Mouse (Mus musculus): Measurements from ENCODE around the gene Hoxb2. TPM values are rescaled to one million over a fixed set of nuclear protein-coding genes. Genes with fewer than 3 reads are reported as not detected.
A peak's percentile ranks its signal among the peaks of the same experiment; 100 is the strongest.

Gene Hoxb2
- polyA plus RNA-seq, 1 experiment from 2014 or later, result 36.1 TPM

- peak overlapping the region; percentile 64 for H3K9ac ChIP-seq (replicated peaks; ENCODE audit: low read length)
- no peaks in the 10 kb centered on the region for H3K27me3 ChIP-seq (ENCODE audit: insufficient read depth, low read length)
- H3K4me2 ChIP-seq (replicated peaks; ENCODE audit: low read depth, low read length), result peak overlapping the region; percentile 50
- H3K36me3 ChIP-seq (ENCODE audit: insufficient read depth, low read length), result peaks cover 28% of the 10 kb centered on the region
- H3K9me3 ChIP-seq (ENCODE audit: low read length), result no peaks in the 10 kb centered on the region
- H3K4me1 ChIP-seq (ENCODE audit: insufficient read depth, low read length), result peaks cover 82% of the 10 kb centered on the region
- no peak for ATAC-seq (ENCODE audit: low FRiP score, low TSS enrichment)
- H3K4me3 ChIP-seq (ENCODE audit: low read length), result no peak overlapping the region
- H3K27ac ChIP-seq (ENCODE audit: low read length), result peak overlapping the region; percentile 99
- WGBS, result 9% methylated on average over 4 of the region's 4 CpGs
These were observed 2.6 kb upstream of the Hoxb2 start for GRCm38 (mm10) chr11:96347717-96348116.

GRCm38 (mm10) chr11:96348141-96348928, 2.0 kb upstream of the Hoxb2 start:
- no peaks in the 10 kb centered on the region for H3K27me3 ChIP-seq (ENCODE audit: insufficient read depth, low read length)
- H3K4me3 ChIP-seq (ENCODE audit: low read length), result peak overlapping the region; percentile 14
- peaks cover 76% of the 10 kb centered on the region for H3K4me1 ChIP-seq (ENCODE audit: insufficient read depth, low read length)
- peak overlapping the region; percentile 50 for H3K4me2 ChIP-seq (replicated peaks; ENCODE audit: low read depth, low read length)
- no peaks in the 10 kb centered on the region for H3K9me3 ChIP-seq (ENCODE audit: low read length)
- H3K36me3 ChIP-seq (ENCODE audit: insufficient read depth, low read length), result peaks cover 30% of the 10 kb centered on the region
- 0 out of 2 replicates have a peak, but pooled peaks have one; percentile 10 for ATAC-seq (ENCODE audit: low FRiP score, low TSS enrichment)
- peak overlapping the region; percentile 99 for H3K27ac ChIP-seq (ENCODE audit: low read length)
- WGBS, result 13% methylated on average over 21 of the region's 21 CpGs
- peak overlapping the region; percentile 64 for H3K9ac ChIP-seq (replicated peaks; ENCODE audit: low read length)

- peak overlapping the region; percentile 31 for H3K4me3 ChIP-seq (ENCODE audit: low read length)
- H3K4me1 ChIP-seq (ENCODE audit: insufficient read depth, low read length), result peaks cover 70% of the 10 kb centered on the region
- H3K9me3 ChIP-seq (ENCODE audit: low read length), result no peaks in the 10 kb centered on the region
- H3K27ac ChIP-seq (ENCODE audit: low read length), result peak overlapping the region; percentile 99
- peaks cover 27% of the 10 kb centered on the region for H3K36me3 ChIP-seq (ENCODE audit: insufficient read depth, low read length)
- H3K4me2 ChIP-seq (replicated peaks; ENCODE audit: low read depth, low read length), result peak overlapping the region; percentile 50
- ATAC-seq (ENCODE audit: low FRiP score, low TSS enrichment), result no peak
- H3K27me3 ChIP-seq (ENCODE audit: insufficient read depth, low read length), result no peaks in the 10 kb centered on the region
- peak overlapping the region; percentile 64 for H3K9ac ChIP-seq (replicated peaks; ENCODE audit: low read length)
- WGBS, result 9% methylated on average over 3 of the region's 3 CpGs
These were observed 1.3 kb upstream of the Hoxb2 start for GRCm38 (mm10) chr11:96348988-96349387.

- ATAC-seq (ENCODE audit: low FRiP score, low TSS enrichment), result no peak
- WGBS, result 3% methylated on average over 14 of the region's 14 CpGs
These were observed 609 bp upstream of the Hoxb2 start for GRCm38 (mm10) chr11:96349491-96350340.

GRCm38 (mm10) chr11:96350791-96351190, 466 bp downstream of the Hoxb2 start:
- H3K4me3 ChIP-seq (ENCODE audit: low read length), result peak overlapping the region; percentile 73; the same call in 1 of the 2 replicates

More at GRCm38 (mm10) chr11:96349491-96350340, 609 bp upstream of the Hoxb2 start:
- Histone ChIP-seq H3K4me3 (ENCODE audit: low read length) (peak overlapping the region; percentile 31), H3K4me2 (replicated peaks; ENCODE audit: low read depth, low read length) (peak overlapping the region; percentile 50), H3K9ac (replicated peaks; ENCODE audit: low read length) (peak overlapping the region; percentile 64), H3K36me3 (ENCODE audit: insufficient read depth, low read length) (peaks cover 20% of the 10 kb centered on the region), H3K27me3 (ENCODE audit: insufficient read depth, low read length) (no peaks in the 10 kb centered on the region), H3K27ac (ENCODE audit: low read length) (peak overlapping the region; percentile 99), H3K4me1 (ENCODE audit: insufficient read depth, low read length) (peaks cover 64% of the 10 kb centered on the region), H3K9me3 (ENCODE audit: low read length) (no peaks in the 10 kb centered on the region)

GRCm38 (mm10) chr11:96351312-96351711, 987 bp downstream of the Hoxb2 start:
- Histone ChIP-seq H3K36me3 (ENCODE audit: insufficient read depth, low read length) (peaks cover 10% of the 10 kb centered on the region), H3K9me3 (ENCODE audit: low read length) (no peaks in the 10 kb centered on the region), H3K4me3 (ENCODE audit: low read length) (peak overlapping the region; percentile 73), H3K27ac (ENCODE audit: low read length) (peak overlapping the region; percentile 99), H3K27me3 (ENCODE audit: insufficient read depth, low read length) (no peaks in the 10 kb centered on the region), H3K4me1 (ENCODE audit: insufficient read depth, low read length) (peaks cover 57% of the 10 kb centered on the region), H3K9ac (replicated peaks; ENCODE audit: low read length) (peak overlapping the region; percentile 99), H3K4me2 (replicated peaks; ENCODE audit: low read depth, low read length) (peak overlapping the region; percentile 80)
- WGBS, result 5% methylated on average over 11 of the region's 11 CpGs
- no peak for ATAC-seq (ENCODE audit: low FRiP score, low TSS enrichment)

More at GRCm38 (mm10) chr11:96350791-96351190, 466 bp downstream of the Hoxb2 start:
- no peaks in the 10 kb centered on the region for H3K27me3 ChIP-seq (ENCODE audit: insufficient read depth, low read length)
- no peak for ATAC-seq (ENCODE audit: low FRiP score, low TSS enrichment)
- peaks cover 58% of the 10 kb centered on the region for H3K4me1 ChIP-seq (ENCODE audit: insufficient read depth, low read length)
- peak overlapping the region; percentile 80 for H3K4me2 ChIP-seq (replicated peaks; ENCODE audit: low read depth, low read length)
- peak overlapping the region; percentile 99 for H3K9ac ChIP-seq (replicated peaks; ENCODE audit: low read length)
- H3K36me3 ChIP-seq (ENCODE audit: insufficient read depth, low read length), result peaks cover 16% of the 10 kb centered on the region
- H3K9me3 ChIP-seq (ENCODE audit: low read length), result no peaks in the 10 kb centered on the region
- WGBS, result 28% methylated on average over 2 of the region's 2 CpGs
- H3K27ac ChIP-seq (ENCODE audit: low read length), result peak overlapping the region; percentile 99

- peaks cover 52% of the 10 kb centered on the region for H3K4me1 ChIP-seq (ENCODE audit: insufficient read depth, low read length)
These were observed 1.5 kb downstream of the Hoxb2 start for GRCm38 (mm10) chr11:96351831-96352230.

DNA sequence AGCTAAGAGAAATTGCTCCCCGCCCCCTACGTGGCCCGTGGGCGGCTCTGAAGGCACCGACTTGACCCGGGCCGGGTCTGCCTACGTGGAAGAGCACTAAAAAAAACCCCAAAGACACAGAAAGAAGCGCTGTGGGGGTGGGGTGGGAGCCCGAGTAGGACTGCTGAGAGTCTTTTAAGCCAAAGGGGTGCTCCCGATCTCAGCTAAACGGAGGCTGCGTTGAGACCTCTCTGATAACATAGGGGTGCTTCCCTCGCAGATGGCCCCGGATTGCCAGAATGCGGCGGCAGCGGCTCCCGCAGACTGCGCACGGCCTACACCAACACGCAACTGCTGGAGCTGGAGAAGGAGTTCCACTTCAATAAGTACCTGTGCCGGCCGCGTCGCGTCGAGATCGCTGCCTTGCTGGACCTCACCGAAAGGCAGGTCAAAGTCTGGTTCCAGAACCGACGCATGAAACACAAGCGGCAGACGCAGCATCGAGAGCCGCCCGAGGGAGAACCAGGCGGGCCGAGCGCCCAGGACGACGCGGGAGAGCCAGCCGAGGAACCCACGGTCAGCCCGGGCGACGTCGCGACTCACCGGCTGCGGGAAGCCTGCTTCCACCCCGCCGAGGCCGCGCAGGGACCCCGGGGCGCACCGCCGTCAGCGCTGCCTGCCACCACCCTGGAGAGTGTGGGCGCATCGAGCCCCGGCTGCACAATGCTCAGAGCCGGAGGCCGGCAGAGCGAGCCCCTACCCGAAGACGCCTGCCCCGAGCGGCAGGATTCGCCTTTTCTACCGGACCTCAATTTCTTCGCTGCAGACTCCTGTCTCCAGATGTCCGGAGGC, 2.6 kb downstream of the Hoxb2 start:
- Histone ChIP-seq H3K4me1 (ENCODE audit: insufficient read depth, low read length) (peaks cover 45% of the 10 kb centered on the region), H3K36me3 (ENCODE audit: insufficient read depth, low read length) (0 out of 2 replicates have a peak, but pooled peaks cover 5% of the 10 kb centered on the region), H3K9me3 (ENCODE audit: low read length) (no peaks in the 10 kb centered on the region), H3K27ac (ENCODE audit: low read length) (peak overlapping the region; percentile 99), H3K4me2 (replicated peaks; ENCODE audit: low read depth, low read length) (peak overlapping the region; percentile 80), H3K27me3 (ENCODE audit: insufficient read depth, low read length) (no peaks in the 10 kb centered on the region), H3K9ac (replicated peaks; ENCODE audit: low read length) (peak overlapping the region; percentile 99), H3K4me3 (ENCODE audit: low read length) (peak overlapping the region; percentile 73)
- 0 out of 2 replicates have a peak, but pooled peaks have one; percentile 8 for ATAC-seq (ENCODE audit: low FRiP score, low TSS enrichment)
- under 1% methylated on average over 74 of the region's 75 CpGs for WGBS

More at GRCm38 (mm10) chr11:96351831-96352230, 1.5 kb downstream of the Hoxb2 start:
- peak overlapping the region; percentile 80 for H3K4me2 ChIP-seq (replicated peaks; ENCODE audit: low read depth, low read length)
- peak overlapping the region; percentile 99 for H3K9ac ChIP-seq (replicated peaks; ENCODE audit: low read length)
- peak; percentile 52 for ATAC-seq (ENCODE audit: low FRiP score, low TSS enrichment)
- H3K27me3 ChIP-seq (ENCODE audit: insufficient read depth, low read length), result no peaks in the 10 kb centered on the region
- H3K4me3 ChIP-seq (ENCODE audit: low read length), result peak overlapping the region; percentile 73
- WGBS, result 1% methylated on average over 22 of the region's 22 CpGs
- H3K9me3 ChIP-seq (ENCODE audit: low read length), result no peaks in the 10 kb centered on the region
- H3K27ac ChIP-seq (ENCODE audit: low read length), result peak overlapping the region; percentile 99
- peaks cover 5% of the 10 kb centered on the region; the same call in 1 of the 2 replicates for H3K36me3 ChIP-seq (ENCODE audit: insufficient read depth, low read length)

GRCm38 (mm10) chr11:96353522-96353841, 3.2 kb downstream of the Hoxb2 start:
- ATAC-seq (ENCODE audit: low FRiP score, low TSS enrichment), result no peak
- Histone ChIP-seq H3K4me1 (ENCODE audit: insufficient read depth, low read length) (peaks cover 39% of the 10 kb centered on the region), H3K27ac (ENCODE audit: low read length) (peak overlapping the region; percentile 99), H3K36me3 (ENCODE audit: insufficient read depth, low read length) (0 out of 2 replicates have a peak, but pooled peaks cover 5% of the 10 kb centered on the region), H3K4me3 (ENCODE audit: low read length) (peak overlapping the region; percentile 73), H3K4me2 (replicated peaks; ENCODE audit: low read depth, low read length) (peak overlapping the region; percentile 80), H3K9me3 (ENCODE audit: low read length) (no peaks in the 10 kb centered on the region), H3K9ac (replicated peaks; ENCODE audit: low read length) (peak overlapping the region; percentile 99), H3K27me3 (ENCODE audit: insufficient read depth, low read length) (no peaks in the 10 kb centered on the region)
- under 1% methylated on average over 14 of the region's 14 CpGs for WGBS
